Mouse (Mus musculus) ovary, adult 2 months (tissue): Measurements from ENCODE around the gene Prkd1. TPM values are rescaled to one million over a fixed set of nuclear protein-coding genes. Genes with fewer than 3 reads are reported as not detected.

Source experiments
- polyA plus RNA-seq: library from polyadenylated mRNA; depleted of rRNA; stranded (reverse); fragments of >200 nt; gene quantifications from 2 replicates; pipeline ENCODE4 v1.2.3, GENCODE M21; 2012; rRNA removed

Prkd1 gene
- 5.5 and 6.9 TPM in 2 replicates for polyA plus RNA-seq

DNA sequence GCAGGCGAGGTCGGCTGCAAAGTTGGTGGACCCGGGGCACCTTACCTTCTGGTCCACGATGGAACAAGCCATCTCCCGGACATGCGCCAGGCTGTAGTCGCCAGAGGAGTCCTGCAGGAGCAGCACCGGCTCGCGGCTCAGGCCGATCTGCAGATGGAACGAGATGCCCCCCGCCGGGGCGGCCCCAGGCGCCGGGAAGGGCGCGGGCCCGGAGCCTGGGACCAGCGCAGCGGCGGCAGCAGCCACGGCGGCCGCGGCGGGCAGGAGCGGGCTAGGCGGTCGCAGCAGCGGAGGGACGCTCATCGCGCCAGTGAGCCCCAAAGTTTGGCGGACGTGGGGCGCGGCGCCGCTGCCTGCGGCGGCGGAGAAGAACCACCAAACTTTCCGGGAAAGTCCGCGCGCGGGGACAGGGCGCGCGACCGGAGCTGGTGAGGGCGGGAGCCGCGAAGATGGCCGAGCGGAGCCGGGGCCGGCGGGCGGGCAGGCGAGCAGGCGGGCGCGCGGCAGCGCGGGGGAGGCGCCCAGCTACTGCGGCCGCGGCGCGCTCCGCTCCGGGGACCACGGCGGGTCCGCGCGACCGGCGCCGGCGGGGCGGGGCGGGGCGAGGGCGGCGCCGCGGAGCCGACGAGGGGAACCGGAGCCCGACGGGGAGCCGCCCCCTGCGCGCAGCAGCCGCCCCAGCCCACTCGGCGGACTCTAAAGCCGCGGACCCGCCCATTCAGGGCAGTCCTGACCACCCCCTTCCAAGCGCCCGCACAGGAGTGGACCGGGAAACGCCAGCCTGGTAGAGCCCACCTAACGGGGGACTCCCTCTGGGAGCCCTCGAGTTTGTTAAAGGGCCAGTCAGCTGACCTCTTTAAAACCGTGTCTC lies at the start of gene Prkd1:
TSS of gene Prkd1 (minus strand) at position 428 of the 871 bp plus-strand sequence.

